In genomic region chr3:115820139-115820481, GRCm38 (mm10) we compare ENCODE assay signal across 15 mouse cellular contexts.
DNase-seq lines count a peak whose midpoint lies in the region; ATAC-seq and TF ChIP-seq lines count a peak whose summit lies in the region.
"Had no signal": no experiment of that assay in that cellular context is flagged by ENCODE, and none has a peak within 500 bp of the region (broad histone marks: within the 10 kb centered on the region; RNA-seq: fewer than 3 reads in every experiment).

No protein-coding gene starts in this region.

- H3K27me3 ChIP-seq in heart, embryonic 10.5 days (ENCODE audit: insufficient read depth, poor library complexity, severe bottlenecking), result no peaks in the 10 kb centered on the region
- no peaks in the 10 kb centered on the region for H3K27me3 ChIP-seq in lung, embryonic 16.5 days (ENCODE audit: control insufficient read depth, insufficient read depth, low read depth, low read length)
- peaks cover 7% of the 10 kb centered on the region for H3K27me3 ChIP-seq in G1E (ENCODE audit: insufficient read depth, low read length)
- no peaks in the 10 kb centered on the region for H3K27me3 ChIP-seq in liver, embryonic 16.5 days (ENCODE audit: control insufficient read depth, insufficient read depth, low read depth, low read length)
- no peaks in the 10 kb centered on the region for H3K27me3 ChIP-seq in intestine, postnatal 0 days (replicated peaks; ENCODE audit: control insufficient read depth, insufficient read depth, low read length)

- no peaks in the 10 kb centered on the region for H3K36me3 ChIP-seq in heart, embryonic 10.5 days
- no peaks in the 10 kb centered on the region for H3K36me3 ChIP-seq in lung, embryonic 16.5 days (ENCODE audit: control insufficient read depth, insufficient read depth, low read length)
- H3K36me3 ChIP-seq in G1E (replicated peaks), result no peaks in the 10 kb centered on the region
- no peaks in the 10 kb centered on the region for H3K36me3 ChIP-seq in liver, embryonic 16.5 days (ENCODE audit: control insufficient read depth, insufficient read depth)
- no peaks in the 10 kb centered on the region for H3K36me3 ChIP-seq in intestine, postnatal 0 days (ENCODE audit: control insufficient read depth, insufficient read depth)
- H3K36me3 ChIP-seq: embryonic facial prominence, embryonic 13.5 days had no signal

- H3K9me3 ChIP-seq in heart, embryonic 10.5 days, result no peaks in the 10 kb centered on the region
- H3K9me3 ChIP-seq in lung, embryonic 16.5 days (ENCODE audit: control insufficient read depth, low read length), result no peaks in the 10 kb centered on the region
- no peaks in the 10 kb centered on the region for H3K9me3 ChIP-seq in G1E (replicated peaks)
- no peaks in the 10 kb centered on the region for H3K9me3 ChIP-seq in liver, embryonic 16.5 days (replicated peaks; ENCODE audit: control insufficient read depth, low read length)
- H3K9me3 ChIP-seq in intestine, postnatal 0 days (ENCODE audit: control insufficient read depth), result no peaks in the 10 kb centered on the region
- H3K9me3 ChIP-seq: embryonic facial prominence, embryonic 13.5 days had no signal

- DNase-seq in heart, embryonic 10.5 days (ENCODE audit: low spot score), result no peak
- DNase-seq in heart, adult 18-20 months, result no peak
- no peak for DNase-seq in lung, postnatal 36 days
- no peak for DNase-seq in G1E (ENCODE audit: low spot score)
- DNase-seq in cerebellum, adult 9-11 months, result no peak
- DNase-seq: cerebellum, postnatal 36 days; kidney, postnatal 10 days; layer of hippocampus, adult 9-11 months; lung, adult 18-20 months; right cerebral cortex, postnatal 25 days had no signal

- H3K4me1 ChIP-seq in heart, embryonic 10.5 days, result peaks cover 58% of the 10 kb centered on the region
- peaks cover 15% of the 10 kb centered on the region for H3K4me1 ChIP-seq in lung, embryonic 16.5 days (replicated peaks; ENCODE audit: control insufficient read depth, insufficient read depth, low read length)
- peaks cover 38% of the 10 kb centered on the region for H3K4me1 ChIP-seq in G1E (ENCODE audit: insufficient read depth, low read depth, low read length)
- peaks cover 28% of the 10 kb centered on the region for H3K4me1 ChIP-seq in liver, embryonic 16.5 days (ENCODE audit: control insufficient read depth, low read depth, low read length)
- H3K4me1 ChIP-seq in intestine, postnatal 0 days (replicated peaks; ENCODE audit: control insufficient read depth, insufficient read depth, low read length), result no peaks in the 10 kb centered on the region

- peak overlapping the region; percentile 84 for H3K27ac ChIP-seq in heart, embryonic 10.5 days
- no peak overlapping the region for H3K27ac ChIP-seq in lung, embryonic 16.5 days (ENCODE audit: low read length)
- no peak overlapping the region for H3K27ac ChIP-seq in liver, embryonic 16.5 days (ENCODE audit: low read length)
- H3K27ac ChIP-seq in intestine, postnatal 0 days (ENCODE audit: low read depth, low read length), result no peak overlapping the region
- H3K27ac ChIP-seq: embryonic facial prominence, embryonic 13.5 days had no signal

- ATAC-seq in lung, embryonic 16.5 days (ENCODE audit: low read depth), result no peak
- peak; percentile 4; the same call in 1 of the 2 replicates for ATAC-seq in G1E (ENCODE audit: extremely low read depth, insufficient number of reproducible peaks, low FRiP score, poor library complexity, severe bottlenecking)
- ATAC-seq in liver, embryonic 16.5 days (ENCODE audit: low read depth), result no peak
- no peak for ATAC-seq in intestine, postnatal 0 days
- ATAC-seq: forebrain, embryonic 14.5 days had no signal

- WGBS in heart, embryonic 10.5 days, result 18% methylated on average over 8 of the region's 8 CpGs
- 13% methylated on average over 8 of the region's 8 CpGs for WGBS in lung, embryonic 16.5 days
- 19% methylated on average over 8 of the region's 8 CpGs for WGBS in liver, embryonic 16.5 days (ENCODE audit: insufficient replicate concordance)
- WGBS in intestine, postnatal 0 days, result 53% methylated on average over 8 of the region's 8 CpGs

- peak overlapping the region; percentile 9 for H3K4me3 ChIP-seq in heart, embryonic 10.5 days
- no peak overlapping the region for H3K4me3 ChIP-seq in lung, embryonic 16.5 days (ENCODE audit: low read length)
- H3K4me3 ChIP-seq in G1E (ENCODE audit: low read depth, low read length), result no peak overlapping the region
- no peak overlapping the region for H3K4me3 ChIP-seq in liver, embryonic 16.5 days (ENCODE audit: low read depth, low read length)
- H3K4me3 ChIP-seq in intestine, postnatal 0 days (ENCODE audit: low read depth, low read length), result no peak overlapping the region
- H3K4me3 ChIP-seq: embryonic facial prominence, embryonic 13.5 days had no signal

- H3K9ac ChIP-seq in lung, embryonic 16.5 days (ENCODE audit: low read length), result 0 out of 2 replicates have a peak overlapping the region, but pooled peaks have one; percentile 7
- H3K9ac ChIP-seq in liver, embryonic 16.5 days (ENCODE audit: low read depth, low read length), result no peak overlapping the region
- no peak overlapping the region for H3K9ac ChIP-seq in intestine, postnatal 0 days (ENCODE audit: low read depth, low read length)
- H3K9ac ChIP-seq: embryonic facial prominence, embryonic 13.5 days had no signal

- TF ChIP-seq CTCF in G1E (IDR thresholded peaks at IDR 0.05; ENCODE audit: low read depth, low read length), result no peak
- no peak for TF ChIP-seq CTCF in intestine, postnatal 0 days (IDR thresholded peaks at IDR 0.05; ENCODE audit: low read depth)

- H3K4me2 ChIP-seq in lung, embryonic 16.5 days (ENCODE audit: low read depth, low read length), result no peak overlapping the region
- H3K4me2 ChIP-seq in liver, embryonic 16.5 days (ENCODE audit: low read depth, low read length), result peak overlapping the region; percentile 14; the same call in 1 of the 2 replicates
- no peak overlapping the region for H3K4me2 ChIP-seq in intestine, postnatal 0 days (replicated peaks; ENCODE audit: low read depth)
- H3K4me2 ChIP-seq: embryonic facial prominence, embryonic 13.5 days had no signal
